Mouse (Mus musculus) mesoderm, embryonic 11.5 days (tissue): ENCODE data around the gene Rgs7.

Experiments
- DNase-seq: peaks from one replicate; pipeline ENCODE4 v3.0.0-alpha.2; 2012; ENCODE audit warnings: low read depth, low spot score

Gene Rgs7

DNA sequence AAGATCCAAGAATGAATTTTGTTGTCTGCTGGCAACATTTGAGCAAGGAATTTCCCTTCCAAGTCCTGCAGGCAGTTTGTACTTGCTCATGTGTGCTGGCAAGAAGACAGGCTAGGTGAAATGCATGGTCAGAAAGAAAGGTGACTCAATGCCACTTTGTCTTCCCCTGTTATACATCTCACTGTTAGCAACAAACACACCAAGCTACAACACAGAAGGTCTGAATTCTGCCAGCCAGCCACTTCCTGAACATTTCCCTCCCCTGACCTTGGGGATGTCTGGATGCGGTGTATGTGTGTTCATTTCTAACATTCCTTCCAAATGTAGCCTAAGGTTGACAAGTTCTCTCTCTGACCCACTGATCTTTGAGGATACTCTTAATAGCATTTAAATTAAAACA lies 191.4 kb downstream of the Rgs7 start:
- no peak for DNase-seq

DNA sequence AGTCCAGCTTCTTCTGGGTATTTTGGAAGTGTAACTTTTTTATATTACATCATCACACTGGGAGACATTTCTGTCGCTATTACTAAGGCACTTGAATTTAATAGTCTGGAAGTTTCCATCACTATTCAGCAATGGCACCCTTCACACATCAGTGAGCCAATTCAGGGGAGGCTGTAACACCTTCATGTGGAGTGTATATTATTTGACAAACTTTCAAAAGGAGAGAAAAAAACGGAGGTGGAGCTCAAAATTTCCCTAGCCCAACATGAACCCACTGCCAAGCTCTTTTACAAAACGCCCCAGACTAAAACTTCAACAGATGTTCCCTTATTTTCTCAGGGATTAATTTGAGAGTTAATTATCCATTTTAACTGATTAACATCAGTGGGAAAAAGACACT lies 191.9 kb downstream of the Rgs7 start:
- no peak for DNase-seq

DNA sequence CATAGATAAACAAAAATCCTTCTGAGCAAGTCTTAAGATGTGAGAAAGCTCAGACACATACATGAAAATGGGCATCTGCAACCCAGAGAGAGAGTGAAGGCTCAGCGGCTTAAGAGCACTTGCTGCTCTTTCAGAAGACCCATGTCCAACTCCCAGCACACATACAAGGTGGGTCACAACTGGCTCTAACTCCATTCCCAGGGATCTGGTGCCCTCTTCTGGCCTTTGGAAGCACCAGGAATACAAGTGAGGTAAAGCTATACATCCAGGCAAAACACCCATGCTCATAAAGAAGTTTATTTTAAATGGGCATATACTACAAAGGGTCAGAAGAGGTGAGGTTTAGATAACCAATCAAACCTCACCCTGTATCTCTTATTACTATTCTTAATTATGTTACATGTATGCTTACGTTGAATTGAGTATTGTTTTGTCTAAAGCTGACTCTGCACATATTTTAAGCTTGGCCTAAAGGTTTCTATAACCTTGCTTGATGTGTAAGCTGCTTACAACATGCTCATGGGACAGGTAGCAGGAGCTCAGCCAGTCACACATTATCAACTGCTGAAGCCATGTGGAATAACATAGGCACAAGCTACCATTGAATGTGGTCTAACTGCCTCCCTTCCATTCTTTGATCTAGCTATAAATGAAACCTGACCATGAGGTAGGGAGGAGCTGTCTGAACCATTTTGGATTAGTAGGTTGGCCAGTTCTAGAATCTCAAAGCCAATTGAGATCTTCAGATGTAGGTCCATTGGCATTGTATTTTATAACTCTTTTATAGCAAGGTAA lies 192.5 kb downstream of the Rgs7 start:
- no peak for DNase-seq

DNA sequence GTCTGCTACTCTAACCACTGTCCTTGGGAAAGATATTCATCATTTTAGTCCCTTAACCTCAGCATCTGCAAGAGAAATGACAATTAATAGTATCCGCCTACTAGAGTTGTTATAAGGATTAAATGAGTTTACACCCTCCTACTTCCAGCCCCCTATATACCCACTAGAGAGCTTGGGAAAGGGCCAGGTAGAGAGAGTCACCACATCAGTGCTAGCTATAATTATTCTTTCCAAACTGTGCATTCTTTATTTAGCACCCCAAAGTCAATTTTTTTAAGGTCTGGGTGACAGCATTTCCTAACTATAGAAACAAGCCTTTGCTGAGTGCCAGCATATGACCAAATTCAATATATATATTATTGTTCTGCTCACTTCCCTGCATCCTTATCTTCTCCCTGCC lies 195.4 kb downstream of the Rgs7 start:
- no peak for DNase-seq

DNA sequence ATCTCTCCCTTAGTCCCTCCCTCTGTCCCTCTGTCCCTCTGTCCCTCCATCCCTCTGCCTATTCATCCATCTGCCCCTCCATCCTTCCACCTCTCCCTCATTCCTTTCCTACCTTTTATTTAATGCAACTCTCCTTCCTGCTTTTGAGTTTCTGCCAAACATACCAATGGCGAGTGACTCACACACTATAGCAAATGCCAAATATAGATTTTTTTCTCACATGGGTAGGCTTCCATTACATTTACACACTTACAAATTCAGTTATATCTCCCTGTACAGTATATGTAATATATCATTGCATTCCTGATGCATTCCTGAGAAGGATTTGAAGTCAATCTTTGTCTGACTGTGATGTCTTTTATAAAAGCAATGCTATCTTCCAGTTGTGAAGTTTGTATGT lies 202.2 kb downstream of the Rgs7 start:
- no peak for DNase-seq

DNA sequence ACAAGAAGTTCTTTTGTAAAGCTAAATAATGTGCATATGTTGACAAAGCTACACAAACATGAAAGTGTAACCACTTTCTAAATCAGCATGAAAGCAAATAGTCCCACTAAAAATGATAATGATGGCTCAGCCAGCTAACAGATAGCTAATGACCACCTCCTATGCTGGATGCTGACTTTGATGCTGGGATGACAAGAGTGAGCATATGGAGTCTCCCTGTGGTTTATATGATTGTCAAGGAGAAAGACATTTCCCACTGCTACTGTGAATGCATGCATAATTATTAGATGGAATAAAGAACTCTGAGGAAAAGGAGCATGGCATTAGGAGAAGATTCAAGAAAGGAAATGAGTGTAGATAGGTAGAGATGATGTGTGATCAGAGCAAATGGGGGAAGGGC lies 230.0 kb downstream of the Rgs7 start:
- no peak for DNase-seq

DNA sequence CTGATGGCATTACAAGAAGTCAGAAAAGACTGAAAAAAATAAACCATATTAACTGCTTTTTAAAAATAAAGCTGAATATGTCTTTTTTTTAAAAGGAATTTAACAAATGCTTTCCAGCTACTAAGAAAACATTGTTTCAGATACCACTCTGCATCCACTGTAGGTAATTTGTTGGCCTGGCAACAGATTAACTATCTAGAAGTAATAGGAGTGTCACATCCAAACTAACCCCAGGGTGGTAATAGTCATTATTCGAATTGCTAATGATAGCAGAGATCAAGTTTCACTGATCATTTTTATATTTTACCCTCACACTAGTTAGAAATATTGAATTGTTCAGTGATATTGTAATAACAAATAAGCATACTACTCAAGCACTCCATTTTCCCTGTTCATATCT lies 232.9 kb downstream of the Rgs7 start:
- no peak for DNase-seq

DNA sequence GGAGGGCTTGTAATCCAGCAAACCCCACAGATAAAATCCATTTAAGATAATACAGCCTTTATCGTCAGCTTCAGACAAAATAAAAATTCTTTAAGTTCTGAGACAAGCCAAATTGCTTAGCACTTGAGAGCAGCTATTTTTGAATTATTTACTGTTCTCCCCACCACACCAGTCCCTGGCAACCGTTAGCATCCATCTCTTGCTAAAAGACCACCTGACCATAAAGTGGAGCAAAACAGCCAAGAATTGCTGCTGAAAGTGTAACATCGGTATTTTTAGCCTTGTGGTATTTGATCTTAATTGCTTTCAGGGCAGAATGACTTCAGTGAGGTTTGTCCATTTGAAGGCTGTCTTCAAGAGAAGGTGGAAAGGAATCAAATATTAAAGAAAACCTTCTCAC lies 237.1 kb downstream of the Rgs7 start:
- no peak for DNase-seq

DNA sequence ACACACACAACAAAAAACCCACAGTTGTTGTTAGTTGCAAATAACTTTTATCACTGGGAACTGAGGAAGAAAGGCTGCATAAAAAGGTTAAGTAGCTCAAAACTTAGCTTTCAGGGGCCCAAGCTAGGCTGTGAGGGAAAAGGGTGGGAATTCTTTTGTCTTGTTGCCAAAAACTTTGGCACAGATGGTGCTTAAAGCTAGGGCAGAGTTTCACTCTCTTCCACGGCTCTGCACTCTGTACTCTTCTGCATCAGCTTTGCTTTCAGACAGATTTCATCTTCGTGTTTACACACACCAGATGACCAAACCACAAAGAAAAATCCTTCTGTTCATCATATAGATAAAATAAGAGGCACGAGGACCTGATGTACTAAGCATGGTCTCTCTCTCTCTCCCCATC lies 237.6 kb downstream of the Rgs7 start:
- no peak for DNase-seq

DNA sequence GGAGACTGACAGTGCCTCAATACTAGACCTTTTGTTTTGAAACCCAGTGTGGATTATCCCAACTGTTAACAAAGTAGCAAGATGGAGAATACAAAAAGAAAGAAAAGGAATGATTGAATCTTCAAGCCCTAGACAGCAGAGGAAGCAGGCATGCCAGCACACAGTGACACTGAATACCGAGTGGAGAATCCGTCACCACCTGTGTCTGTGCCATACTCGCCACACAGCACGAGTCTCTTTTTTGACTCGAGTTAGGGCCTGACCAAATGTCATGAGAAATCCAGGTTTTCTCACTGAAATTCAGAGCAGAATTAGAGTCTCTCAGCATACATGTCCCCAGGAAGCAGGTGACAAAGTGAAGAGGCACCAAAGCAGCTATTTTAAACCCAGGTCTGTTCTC lies 250.2 kb downstream of the Rgs7 start:
- DNase-seq = no peak

DNA sequence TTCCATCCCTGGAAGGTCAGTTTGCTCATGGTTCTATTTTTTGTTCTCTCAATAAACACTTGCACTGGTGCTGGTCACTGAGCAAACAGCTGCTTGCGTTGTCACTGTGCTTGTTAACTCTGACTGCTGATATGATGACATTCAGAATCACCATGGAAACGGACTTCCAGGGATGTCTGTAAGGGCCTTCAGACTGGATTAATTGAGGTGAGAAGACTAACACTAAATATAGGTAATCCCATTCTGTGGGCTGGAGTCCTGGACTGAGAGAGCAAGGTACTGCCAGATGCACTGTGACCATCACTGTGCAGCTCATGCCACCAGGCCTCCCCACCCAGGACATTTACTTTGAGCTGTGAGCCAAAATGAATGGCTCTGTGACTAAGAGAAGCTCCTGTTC lies 252.2 kb downstream of the Rgs7 start:
- no peak for DNase-seq

DNA sequence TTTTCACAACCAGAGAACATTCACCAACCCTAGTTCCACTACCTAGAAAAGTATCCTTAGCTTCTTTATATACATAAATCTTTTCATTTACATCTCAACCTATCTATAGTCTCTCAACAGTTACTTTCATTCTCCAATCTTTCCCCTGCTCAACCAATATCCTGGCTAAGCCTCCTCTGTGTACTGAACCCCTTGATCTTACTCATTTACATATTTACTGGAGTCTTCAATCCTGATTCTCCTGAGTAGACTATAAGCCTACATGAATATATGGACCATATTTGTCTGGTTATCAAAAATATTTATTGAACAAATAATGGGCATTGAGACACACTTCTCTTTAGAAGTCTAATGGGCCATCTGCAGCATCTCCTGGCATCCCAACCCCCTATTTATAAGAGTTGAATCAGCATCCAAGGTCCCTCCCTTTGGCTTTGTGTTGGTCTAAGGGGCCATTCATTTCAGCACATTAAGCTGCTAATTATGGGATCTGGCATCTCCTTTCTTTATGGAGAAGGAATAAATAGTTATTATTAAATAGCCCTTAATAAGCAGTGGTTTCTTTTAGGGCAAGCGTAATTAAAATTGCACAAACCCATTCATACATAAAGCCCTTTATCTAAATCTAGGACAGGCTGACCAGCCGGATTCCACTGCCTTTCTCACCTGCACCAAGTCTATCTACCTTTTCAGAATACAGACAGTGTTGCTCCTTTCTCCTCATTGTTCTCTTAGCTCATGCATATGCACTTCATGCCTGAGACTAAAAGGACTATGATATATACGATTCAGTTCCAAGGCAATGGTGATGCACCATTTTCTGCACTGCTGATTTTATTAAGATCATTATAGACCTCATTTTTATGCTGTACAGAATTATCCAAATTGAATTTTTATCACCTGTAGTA lies 270.5 kb downstream of the Rgs7 start:
- DNase-seq = no peak

DNA sequence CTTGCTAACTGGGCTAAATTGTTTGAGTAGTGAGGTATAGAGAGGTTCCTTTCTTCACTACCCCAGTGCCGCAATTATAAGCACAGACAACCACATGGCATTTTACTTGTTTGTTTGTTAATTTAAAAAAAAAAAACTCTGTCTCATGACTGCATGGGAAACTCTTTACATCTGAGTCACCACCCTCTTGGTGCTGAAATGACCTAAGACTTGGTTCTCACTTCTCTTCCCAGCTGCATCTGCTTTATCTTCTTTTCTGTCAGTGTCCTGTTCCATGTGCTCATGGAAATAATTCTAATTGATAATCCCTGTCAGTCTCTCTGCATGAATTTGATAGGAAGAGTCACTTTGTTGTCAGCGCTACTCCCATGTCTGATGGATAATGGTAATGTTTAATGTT lies 272.7 kb downstream of the Rgs7 start:
- no peak for DNase-seq

DNA sequence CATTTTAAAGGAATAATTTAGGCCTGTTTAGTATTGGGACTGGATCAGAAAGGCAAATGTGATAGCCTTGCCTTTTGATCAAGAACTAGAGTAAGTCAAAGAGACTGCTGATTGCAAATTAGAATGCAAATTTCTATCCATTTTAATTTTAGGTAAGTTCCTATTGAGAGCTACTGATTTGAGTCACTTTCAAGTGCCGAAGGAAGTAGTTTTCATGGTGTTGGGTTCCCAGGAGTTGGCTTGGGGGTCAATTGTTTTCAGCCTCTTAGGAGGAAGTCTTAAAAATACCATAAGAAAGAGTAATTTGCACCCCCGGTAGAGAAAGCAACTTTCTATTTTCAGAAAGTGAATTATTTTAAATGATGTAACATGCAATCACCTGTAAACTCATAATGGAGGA lies 285.3 kb downstream of the Rgs7 start:
- no peak for DNase-seq

DNA sequence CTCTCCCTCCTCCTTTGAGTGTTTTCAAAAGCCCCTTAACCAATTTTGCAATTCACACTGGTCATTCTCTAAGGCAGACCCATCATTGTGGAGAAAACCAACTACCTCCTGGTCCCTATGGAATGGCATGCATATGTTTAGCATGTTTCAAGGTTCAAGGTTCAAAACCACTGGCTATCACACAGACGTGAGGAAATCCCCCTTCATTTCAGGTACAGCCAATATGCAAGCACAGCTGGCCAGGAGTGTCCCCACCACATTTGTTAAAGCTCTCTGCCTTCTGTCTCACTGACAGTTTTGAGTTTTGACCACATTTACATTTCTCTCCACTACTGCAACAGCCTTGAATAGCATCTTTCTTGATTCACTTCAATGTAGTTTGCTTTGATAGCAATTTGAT lies 286.7 kb downstream of the Rgs7 start:
- DNase-seq = no peak

DNA sequence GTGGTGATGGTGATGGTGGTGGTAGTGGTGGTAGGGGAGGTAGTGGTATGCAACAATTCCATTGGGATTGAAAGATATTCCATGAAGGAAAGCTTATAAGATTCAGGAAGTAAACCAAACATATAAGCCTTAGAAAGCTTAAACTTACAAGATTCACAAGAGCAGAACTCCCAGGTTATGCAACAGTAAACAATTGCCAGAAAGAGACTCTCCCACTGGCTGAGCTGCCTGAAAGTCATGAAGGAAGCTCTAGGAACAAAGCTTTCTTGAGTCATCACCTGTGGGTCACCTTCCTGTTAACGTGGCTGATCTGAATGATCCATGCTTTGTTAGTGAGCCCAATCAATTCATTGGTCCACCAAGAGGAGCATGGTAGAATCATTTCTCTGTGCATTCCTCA lies 288.8 kb downstream of the Rgs7 start:
- DNase-seq = no peak

DNA sequence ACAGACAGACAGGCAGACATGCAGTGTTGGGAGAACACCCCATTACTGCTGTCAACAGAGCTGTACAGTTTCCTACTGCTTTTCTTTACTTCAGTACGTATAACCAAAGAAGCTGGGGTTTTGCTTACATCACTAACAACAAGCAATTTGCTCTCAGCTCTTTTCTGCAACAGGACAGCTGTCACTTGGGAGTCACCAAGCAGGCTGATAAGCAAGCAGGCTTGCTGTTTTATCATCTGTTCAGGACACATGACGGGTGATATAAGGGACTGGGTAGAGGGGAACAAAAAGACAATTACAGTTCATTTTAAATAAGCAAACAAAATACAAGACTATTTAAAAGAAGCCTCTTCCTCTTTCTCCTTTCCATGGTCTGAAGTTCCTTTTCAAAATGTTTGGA lies 289.4 kb downstream of the Rgs7 start:
- DNase-seq = no peak

DNA sequence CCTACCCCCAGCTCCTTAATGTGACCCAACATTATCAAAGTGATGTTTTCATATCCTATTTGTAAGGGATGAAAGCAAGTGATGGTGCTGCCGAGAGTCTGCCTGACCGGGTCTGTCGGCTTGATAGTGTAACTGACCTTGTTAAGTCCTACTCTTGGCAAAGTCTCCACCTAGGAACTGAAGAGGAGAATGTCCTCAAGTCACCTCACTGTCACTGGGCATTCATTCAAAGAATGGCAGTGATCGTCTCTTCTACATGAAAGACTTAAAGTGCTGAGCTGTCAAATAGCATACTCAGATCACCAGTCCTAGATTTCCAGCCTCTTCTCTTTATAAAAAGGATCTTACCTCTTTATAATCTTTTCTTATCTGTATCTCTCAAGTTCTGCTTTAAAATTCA lies 293.4 kb downstream of the Rgs7 start:
- no peak for DNase-seq

DNA sequence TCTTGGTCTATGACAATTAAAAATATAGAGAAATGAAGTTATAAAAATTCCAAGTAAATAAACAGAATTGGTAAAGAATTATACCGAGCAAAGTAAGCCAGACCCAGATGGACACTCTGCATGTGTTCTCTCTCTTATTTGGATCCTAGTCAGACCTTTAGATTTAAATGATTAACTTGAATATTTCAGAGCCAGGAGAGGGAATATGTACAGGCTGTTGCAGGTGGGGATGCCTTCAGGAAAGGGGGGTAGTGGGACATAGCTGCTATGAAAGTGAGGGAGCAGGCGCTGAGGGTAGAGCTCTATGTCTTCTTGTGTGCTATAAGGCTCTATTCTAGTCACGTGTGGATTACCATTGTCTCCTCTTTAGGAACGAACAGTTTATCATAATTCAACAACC lies 296.5 kb downstream of the Rgs7 start:
- DNase-seq = no peak

DNA sequence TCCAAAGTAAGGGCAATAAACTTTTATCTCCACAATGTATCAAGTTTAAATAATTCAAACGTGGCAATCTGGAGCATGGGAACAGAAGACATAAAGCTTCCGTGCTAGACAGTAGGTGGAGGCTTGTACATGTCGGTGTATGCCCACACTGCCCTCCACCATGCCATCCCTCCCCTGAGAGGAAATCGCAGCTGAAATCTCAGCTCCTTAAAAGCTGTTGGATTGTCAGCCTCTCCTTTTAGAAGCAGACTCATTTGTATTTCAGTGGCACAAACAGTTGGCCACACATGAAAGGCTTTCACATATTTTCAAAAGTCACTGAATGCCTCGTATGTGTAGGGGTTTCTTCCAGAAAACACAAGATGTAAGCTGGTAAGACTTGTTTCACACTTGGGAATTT lies 304.1 kb downstream of the Rgs7 start:
- DNase-seq = no peak

DNA sequence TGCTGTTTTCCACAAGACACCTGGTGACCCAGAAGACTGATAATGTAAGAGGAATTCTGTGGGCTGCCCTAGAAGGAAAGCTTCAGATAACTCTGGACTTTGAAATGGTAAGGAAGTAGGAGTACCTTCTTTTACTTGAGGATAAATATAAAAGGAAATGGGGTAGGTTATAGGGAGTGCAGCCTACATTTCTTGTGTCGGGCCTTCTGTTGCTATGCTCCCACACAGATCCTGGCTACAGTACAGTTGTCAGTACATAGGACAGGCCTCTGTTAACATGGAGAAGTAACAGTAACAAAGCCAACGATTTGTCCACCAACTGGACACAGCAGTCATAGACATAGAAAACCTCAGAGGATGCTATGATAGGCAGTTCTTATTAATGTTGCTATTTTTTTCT lies 307.1 kb downstream of the Rgs7 start:
- DNase-seq = no peak

DNA sequence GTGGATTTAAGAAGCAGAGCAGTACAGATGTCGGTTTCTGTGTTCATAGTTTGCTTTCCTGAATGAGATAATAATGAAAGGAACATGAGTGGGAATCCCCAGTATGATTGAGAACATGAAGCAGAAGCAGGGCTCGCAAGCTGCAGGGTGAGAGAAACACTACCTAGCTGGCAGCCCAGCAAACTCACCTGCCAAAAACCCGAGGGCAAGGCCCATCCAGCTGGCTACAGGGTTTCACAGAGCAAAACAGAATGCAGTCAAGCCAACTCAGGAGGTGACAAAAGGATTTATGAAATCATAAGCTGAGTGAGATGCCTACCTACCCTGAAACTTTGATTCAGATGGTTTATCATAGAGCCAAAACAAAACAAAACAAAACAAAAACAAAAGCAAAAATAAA lies 307.6 kb downstream of the Rgs7 start:
- DNase-seq = no peak

DNA sequence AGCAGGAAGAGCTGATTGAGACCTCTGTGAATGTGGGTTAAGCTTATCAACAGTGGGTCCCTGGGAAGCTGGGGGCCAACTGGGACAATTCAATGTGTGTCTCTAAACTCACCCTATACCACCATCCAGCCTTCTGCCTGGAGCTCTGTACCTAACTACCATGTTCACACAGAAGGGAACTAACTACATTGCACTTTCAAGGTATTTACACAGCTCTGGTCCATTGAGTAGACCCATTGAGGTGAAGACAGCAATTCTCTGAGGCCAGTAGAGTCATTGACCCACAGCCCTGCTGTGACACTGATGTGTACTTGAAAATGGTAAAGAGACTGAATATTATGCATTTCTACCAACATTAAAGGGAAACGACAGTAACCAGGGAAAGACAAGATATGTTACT lies 313.6 kb downstream of the Rgs7 start:
- no peak for DNase-seq
